Mouse (Mus musculus): Measurements from ENCODE around the gene Akp3. TPM values are rescaled to one million over a fixed set of nuclear protein-coding genes. Genes with fewer than 3 reads are reported as not detected.
A peak's percentile ranks its signal among the peaks of the same experiment; 100 is the strongest.

The Akp3 gene
- total RNA-seq, 2 experiments from 2014 or later = not detected

DNA sequence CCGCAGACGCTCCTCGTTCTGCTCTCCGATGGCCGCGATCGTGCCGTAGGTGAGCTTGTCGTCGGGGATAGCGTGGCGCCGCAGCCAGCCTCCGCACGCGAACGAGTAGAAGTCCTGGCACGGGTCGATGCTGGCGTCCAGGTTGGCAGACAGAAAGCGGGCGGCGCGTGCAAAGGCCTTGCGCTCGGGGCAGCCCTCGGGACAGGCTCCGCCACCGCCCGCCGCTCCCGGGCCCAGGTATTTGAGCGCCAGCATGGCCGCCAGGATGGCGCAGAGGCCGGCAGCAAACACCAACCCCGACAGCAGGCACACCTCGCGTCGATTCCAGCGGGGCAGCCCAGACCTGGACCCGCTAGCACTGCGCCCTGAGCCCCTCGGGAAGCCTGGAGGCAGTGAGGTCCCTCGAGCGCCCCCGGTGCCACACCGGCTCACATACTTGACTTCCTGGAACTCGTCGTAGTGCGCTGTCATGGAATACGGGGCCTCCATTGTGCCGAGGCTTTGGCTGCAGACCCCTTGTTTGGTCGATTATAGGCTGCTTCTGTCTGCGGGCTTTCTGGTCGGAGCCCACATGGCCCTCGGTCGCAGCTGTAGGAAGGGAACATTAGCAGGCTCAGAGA is 29.8 kb downstream of the Akp3 start:
- no peak for DNase-seq

DNA sequence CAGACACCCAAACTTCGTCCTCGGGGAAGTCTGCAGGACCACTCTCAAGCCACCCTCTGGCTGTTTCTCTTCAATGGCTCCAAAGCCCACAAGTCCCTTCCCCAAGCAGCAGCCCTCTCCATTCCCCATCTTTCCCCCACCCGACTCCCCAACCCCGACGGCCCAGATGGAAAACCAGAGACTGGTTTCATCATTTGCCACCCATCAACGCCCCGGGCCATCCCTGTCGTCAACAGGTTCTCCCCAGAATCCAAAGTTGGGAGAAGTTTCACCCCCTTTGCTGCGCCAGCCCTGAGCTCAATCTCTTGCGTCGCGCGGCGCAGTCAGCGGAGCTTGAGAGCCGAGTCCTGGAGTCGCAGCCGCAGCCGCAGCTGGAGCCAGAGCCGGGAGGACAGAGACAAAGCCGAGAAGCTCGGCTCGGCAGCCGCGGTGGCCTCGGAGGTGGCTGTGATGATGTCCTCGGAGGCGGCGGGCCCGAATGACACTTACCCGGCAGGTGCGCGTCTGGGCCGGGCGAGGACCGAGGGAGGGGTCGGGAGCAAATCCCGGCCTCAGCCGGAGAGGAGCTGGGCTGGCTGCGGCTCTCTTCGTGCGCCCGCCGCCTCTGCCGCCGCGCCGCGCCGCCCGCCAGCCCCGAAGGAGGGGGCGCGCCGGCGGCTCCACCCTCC is 30.9 kb downstream of the Akp3 start:
- no peak for DNase-seq

DNA sequence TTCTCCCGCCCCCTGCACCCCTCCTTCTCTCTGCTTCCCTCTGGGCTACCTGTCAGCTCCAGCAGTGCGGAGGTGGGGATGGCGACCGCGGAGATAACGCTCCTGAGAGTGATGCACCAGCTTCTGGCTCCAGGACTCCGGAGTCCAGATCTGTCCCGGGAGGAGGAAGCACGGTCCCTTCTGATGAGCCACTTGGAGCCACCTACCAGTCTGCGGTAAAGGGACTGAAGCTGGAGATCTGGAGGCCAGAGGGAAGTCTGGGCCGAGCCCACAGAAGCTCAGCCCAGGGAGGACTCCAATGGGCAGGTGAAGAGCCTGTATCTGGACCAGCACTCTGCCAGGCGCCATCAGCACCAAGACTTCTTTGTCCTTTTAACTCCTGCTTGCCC is 31.4 kb downstream of the Akp3 start, which contains the start of gene Ecel1:
Ecel1 (minus strand) TSS at position 323 of the 389 bp plus-strand sequence.
- DNase-seq = no peak

GRCm38 (mm10) chr1:87159396-87159795 is 34.6 kb downstream of the Akp3 start:
- DNase-seq = peak; percentile 37

GRCm38 (mm10) chr1:87164164-87164795 is 39.5 kb downstream of the Akp3 start:
- no peak for DNase-seq

- no peak for DNase-seq
These were observed 40.0 kb downstream of the Akp3 start for GRCm38 (mm10) chr1:87164796-87165184.

- DNase-seq = no peak
These were observed 45.7 kb downstream of the Akp3 start for GRCm38 (mm10) chr1:87170458-87170857.

DNA sequence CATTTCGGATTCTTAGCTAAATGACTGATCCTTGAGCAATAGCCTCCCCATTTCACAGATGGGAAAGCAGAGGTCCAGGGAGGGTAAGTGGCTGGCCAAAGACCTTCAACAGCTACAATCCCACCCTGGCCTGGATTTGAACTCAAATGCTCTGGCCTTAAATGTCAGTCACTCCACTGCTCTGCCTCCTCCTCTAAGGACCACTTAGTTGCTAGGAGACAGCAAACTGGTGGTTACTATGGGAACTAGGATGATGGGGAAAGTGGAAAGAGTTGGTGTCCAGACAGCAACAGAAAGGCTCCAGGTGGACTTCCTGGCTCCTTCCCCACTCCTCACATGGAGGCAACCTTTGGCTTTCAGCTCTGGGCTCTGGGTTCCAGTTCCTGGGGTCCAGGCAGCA is 46.5 kb downstream of the Akp3 start:
- DNase-seq = no peak

DNA sequence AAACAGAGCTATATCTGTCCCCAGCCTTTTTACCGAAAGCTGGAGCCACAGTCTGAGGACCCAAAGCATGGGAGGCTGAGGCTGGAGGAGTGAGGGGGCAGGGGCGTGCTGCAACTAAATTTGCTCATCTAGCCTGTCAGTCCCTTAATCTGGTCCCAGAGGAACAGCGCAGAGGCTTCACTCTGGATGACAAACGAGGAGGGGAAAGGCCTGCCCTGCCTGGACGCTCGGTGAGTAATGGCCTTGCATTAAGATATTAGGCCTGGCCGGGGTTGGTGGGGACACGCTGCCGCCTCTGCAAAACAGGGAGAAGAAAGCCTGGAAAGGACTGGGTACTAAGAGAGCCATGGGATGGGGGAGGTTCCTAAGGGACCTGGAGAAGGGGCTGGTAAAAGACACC is 47.5 kb downstream of the Akp3 start:
- DNase-seq = peak; percentile 38

DNA sequence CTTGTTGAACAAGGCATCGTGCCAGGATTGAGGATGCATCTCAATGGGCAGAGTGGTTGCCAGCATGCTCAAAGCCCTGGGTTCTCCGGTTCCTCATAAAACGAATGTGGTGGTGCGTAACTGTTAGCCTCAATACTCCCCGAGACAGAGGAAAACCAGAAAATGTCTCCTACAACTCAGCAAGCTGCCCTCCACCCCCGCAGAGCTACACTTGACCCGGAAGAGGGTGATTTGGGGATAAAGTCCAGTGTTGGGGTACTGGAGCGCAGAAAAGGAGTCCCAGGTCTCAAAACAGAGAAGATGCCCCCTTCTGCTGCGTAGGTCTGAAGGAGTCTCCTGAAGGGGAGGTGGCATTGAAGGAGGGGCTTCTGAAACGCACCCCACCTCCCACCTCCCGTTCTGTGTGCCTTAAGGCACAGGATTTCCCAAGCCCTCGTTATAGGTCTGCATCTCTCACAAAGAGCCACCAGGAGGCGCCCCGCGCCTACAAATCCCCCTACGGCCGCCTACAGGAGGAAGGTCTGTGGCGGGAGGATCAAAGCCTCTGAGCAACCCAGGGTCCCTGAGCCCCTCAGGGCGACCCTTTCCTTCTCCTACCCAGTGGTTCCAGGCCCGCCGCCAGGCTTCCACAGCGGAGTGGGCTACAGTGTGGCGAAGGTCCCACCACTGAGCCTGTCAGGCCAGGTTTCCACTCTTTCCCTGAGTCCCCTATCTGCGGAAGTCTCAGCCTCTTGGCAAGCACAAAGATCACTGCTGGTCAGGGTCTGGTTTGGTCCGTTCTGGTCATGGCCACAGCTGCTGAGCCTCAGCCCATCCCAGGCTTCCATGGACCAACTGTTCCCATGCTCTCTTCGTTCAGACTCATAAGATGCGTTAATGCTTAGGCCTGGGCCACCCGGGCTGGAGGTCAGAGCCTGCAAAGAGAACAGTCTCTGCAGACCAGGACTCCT is 49.5 kb downstream of the Akp3 start:
- DNase-seq = peak; percentile 80

DNA sequence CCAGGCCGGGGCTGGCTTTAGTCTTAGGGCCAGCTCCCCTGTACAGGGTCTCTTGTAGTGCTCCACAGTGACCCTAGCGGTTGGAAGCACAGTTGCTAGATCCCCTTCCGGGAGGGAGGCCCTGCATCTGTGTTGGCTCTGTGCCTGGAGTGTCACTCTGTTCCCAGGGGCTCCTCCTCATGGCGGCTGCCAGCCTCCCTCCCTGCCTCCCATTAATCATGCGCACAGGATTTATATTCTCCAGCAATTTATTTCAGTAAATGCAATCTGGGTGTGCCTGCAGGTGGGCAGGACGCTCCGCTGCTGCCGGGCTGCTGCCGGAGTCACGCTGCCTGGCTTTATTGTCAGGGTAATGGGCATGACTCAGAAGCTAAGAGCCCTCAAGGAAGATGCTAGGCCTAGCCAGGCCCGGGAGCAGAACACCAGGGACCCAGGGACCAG is 51.1 kb downstream of the Akp3 start:
- peak; percentile 71 for DNase-seq

Other genes with a start within 250 kb of the Akp3 start
- gene Alppl2, start 35.0 kb upstream of the Akp3 start, total RNA-seq (2021) = not detected
- gene Alpi, start 23.4 kb upstream of the Akp3 start, total RNA-seq (2021) = not detected
- gene Ecel1, start 31.5 kb downstream of the Akp3 start, total RNA-seq (2021) = 10 to 100 TPM in 1 of 2 experiments, 1 to 10 TPM in 1; 2.4 to 10.1 TPM
- gene Prss56, start 58.3 kb downstream of the Akp3 start, total RNA-seq (2021) = not detected
- gene Chrnd, start 65.6 kb downstream of the Akp3 start, total RNA-seq (2021) = under 1 TPM; 0.27 to 0.97 TPM
- gene Chrng, start 79.7 kb downstream of the Akp3 start, total RNA-seq (2021) = under 1 TPM in 1 of 2 experiments, not detected in 1; 0.30 TPM
- 10 to 100 TPM; 90.6 to 91.7 TPM for gene Eif4e2, start 88.9 kb downstream of the Akp3 start, total RNA-seq (2021)
- 100 to 1,000 TPM; 121 to 185 TPM for gene Efhd1, start 139.4 kb downstream of the Akp3 start, total RNA-seq (2021)
- gene Gigyf2, start 202.0 kb downstream of the Akp3 start, total RNA-seq (2021) = 10 to 100 TPM; 57.5 to 70.6 TPM

All from adrenal gland, postnatal 10 days (tissue).